Mouse (Mus musculus): ENCODE measurements around the gene Pacs2. TPM values are rescaled to one million over a fixed set of nuclear protein-coding genes. Genes with fewer than 3 reads are reported as not detected.

Gene Pacs2
- polyA plus RNA-seq, 1 experiment, result 90.3 TPM

DNA sequence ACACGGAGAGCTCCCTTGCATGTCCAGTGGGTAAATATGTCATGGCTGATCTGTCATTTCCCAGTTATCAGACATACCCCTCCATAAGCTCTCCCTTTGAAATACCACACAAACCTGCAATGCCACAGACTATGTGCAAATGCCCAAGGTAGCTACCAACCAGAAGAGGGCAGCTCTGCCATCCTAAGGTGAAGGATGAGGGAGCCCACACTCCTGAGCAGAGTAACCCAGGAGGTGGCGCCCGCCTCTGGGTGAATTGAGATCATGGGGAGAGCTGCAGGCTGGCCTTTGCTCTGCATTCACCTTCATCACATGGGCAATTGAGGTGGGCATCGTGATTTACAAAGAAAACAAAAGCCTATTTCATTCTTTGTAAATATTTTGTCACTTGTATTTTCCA is 9.3 kb upstream of the Pacs2 start:
- TF ChIP-seq CTCF (IDR thresholded peaks at IDR 0.05; ENCODE audit: extremely low read depth, insufficient read depth, low read length) (peak; percentile 74), POLR2A (IDR thresholded peaks at IDR 0.05; ENCODE audit: extremely low read depth, insufficient read depth, low read length) (no peak)
- Histone ChIP-seq H3K4me1 (ENCODE audit: control insufficient read depth, insufficient read depth, low read length) (no peaks in the 10 kb centered on the region), H3K4me3 (ENCODE audit: insufficient read depth, low read length) (no peak overlapping the region), H3K27ac (ENCODE audit: insufficient read depth, low read length) (no peak overlapping the region)

DNA sequence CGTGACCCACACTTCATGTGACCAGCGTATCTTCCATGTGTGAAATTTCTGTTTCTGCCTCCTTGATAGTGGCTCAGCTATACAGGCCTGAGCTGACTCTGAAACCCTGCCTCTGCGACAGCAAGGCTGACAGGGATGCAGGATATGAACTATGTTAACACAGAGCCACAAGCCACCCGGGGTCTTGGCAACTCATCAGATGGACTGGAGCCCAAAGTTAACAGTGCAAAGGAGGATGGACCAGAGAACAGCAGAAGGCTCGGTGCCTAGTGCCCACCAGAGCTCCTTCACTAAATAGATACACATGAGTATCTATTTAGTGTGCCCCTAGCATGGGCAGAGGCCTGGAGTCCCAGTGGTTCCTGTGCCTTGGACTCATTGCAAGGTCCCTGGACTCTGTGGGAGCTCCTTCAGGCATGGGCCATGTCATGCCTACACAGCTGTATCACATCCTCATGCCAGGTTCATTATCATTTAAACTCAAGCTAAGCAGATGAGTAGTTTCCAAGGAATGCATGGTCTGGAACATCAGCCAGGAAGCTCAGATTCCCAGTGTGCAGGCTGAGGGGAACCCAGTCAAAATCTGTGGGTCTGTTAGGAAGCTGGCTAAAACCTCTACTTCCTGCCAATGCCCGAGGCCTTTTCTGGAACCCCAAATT is 2.5 kb upstream of the Pacs2 start:
- TF ChIP-seq CTCF (IDR thresholded peaks at IDR 0.05; ENCODE audit: extremely low read depth, insufficient read depth, low read length) (no peak), POLR2A (IDR thresholded peaks at IDR 0.05; ENCODE audit: extremely low read depth, insufficient read depth, low read length) (no peak)
- Histone ChIP-seq H3K4me1 (ENCODE audit: control insufficient read depth, insufficient read depth, low read length) (peaks cover 2% of the 10 kb centered on the region; the same call in 1 of the 2 replicates), H3K4me3 (ENCODE audit: insufficient read depth, low read length) (no peak overlapping the region), H3K27ac (ENCODE audit: insufficient read depth, low read length) (peak overlapping the region; percentile 72)

DNA sequence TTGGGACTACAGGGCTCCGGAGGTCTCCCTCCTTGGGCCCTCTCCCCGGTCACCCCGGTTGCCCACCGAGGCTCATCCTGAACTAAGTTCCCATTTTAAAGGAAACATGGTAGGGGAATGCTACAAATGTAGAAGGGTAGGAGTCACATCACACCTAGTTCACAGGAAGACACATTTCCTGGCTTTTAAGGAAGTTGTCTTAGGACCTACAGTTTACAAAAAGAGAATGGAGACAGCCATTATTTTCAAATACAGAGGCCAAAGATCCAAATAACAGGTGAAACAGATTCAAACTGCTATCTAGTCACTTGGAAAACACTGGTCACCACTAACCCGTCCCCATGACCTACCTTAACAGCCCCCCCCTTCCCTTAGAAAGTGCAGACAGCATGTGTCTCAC is 1.9 kb upstream of the Pacs2 start:
- H3K27ac ChIP-seq (ENCODE audit: insufficient read depth, low read length), result peak overlapping the region; percentile 72
- H3K4me1 ChIP-seq (ENCODE audit: control insufficient read depth, insufficient read depth, low read length), result peaks cover 4% of the 10 kb centered on the region
- no peak overlapping the region for H3K4me3 ChIP-seq (ENCODE audit: insufficient read depth, low read length)
- TF ChIP-seq POLR2A (IDR thresholded peaks at IDR 0.05; ENCODE audit: extremely low read depth, insufficient read depth, low read length), result no peak
- no peak for TF ChIP-seq CTCF (IDR thresholded peaks at IDR 0.05; ENCODE audit: extremely low read depth, insufficient read depth, low read length)

DNA sequence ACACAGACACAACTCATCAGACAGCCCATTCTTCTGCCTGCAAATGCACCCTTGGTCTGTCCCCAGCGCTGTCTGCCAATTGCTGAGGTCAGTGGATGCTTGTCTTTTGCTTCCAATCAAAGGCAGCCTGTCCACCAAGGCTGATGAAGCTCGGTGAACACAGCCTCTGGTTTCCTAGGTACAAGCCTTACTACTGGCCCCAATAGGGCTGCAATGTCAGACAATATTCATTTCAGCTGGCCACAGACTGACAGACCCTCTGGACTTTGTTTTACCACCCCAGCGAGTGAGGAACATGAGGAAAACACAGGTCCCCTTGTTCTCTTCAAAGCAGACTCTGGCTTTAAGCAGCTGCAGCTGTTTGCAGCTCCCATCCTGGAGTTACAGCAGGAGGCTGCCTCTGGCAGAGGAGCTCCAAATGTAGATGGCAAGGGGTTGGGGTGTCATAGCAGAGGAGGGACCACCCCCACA is 1.3 kb upstream of the Pacs2 start:
- peaks cover 5% of the 10 kb centered on the region for H3K4me1 ChIP-seq (ENCODE audit: control insufficient read depth, insufficient read depth, low read length)
- TF ChIP-seq CTCF (IDR thresholded peaks at IDR 0.05; ENCODE audit: extremely low read depth, insufficient read depth, low read length) (no peak), POLR2A (IDR thresholded peaks at IDR 0.05; ENCODE audit: extremely low read depth, insufficient read depth, low read length) (no peak)
- H3K27ac ChIP-seq (ENCODE audit: insufficient read depth, low read length), result peak overlapping the region; percentile 98
- H3K4me3 ChIP-seq (ENCODE audit: insufficient read depth, low read length), result peak overlapping the region; percentile 71; the same call in 1 of the 2 replicates

DNA sequence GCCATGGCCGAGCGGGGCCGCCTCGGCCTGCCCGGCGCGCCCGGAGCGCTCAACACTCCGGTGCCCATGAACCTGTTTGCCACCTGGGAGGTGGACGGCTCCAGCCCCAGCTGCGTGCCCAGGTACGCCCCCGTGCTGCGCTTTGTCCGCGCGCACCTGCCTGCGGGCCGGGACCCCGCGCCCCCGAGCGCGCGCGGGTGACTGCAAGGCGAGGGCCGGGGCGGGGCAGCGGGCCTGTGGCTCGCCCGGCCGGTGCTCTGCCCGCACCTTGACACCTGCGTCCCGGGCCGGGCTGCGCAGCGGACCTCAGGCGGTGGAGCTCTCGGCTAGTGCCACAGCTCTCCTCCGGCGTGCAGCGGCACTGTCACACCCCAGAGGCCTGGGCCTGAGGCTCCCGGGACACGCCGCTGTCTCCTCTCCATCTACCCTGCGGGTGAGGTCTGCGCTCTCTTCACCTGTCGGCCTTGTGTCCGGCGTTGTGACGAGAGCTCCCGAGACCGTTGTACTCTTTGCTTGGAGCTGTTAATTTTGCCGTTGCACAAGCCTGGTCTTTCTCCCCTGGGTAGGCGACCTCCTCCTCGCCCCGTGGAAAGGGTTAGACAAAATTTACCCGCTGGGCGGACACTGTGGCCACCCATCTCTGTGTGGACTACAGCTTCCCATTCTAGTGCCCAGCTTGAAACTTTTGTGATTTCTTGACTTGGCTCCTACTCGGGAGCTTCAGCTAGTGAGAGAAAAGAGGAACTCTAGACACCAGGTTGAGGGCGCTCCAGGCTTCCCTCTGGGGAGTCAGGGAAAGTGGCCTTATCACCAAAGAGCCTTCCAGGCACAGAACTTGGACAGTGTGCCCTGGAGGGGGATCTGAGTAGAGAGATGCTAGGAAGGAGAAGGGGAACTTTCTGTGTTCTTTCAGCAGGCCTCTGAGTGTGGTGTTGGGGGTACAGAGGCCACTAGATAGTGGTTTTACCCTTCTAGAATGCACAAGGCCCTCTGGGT is 551 bp downstream of the Pacs2 start:
- Histone ChIP-seq H3K4me1 (ENCODE audit: control insufficient read depth, insufficient read depth, low read length) (peaks cover 5% of the 10 kb centered on the region), H3K4me3 (ENCODE audit: insufficient read depth, low read length) (peak overlapping the region; percentile 71), H3K27ac (ENCODE audit: insufficient read depth, low read length) (peak overlapping the region; percentile 95)
- no peak for TF ChIP-seq POLR2A (IDR thresholded peaks at IDR 0.05; ENCODE audit: extremely low read depth, insufficient read depth, low read length)
- TF ChIP-seq CTCF (IDR thresholded peaks at IDR 0.05; ENCODE audit: extremely low read depth, insufficient read depth, low read length), result no peak

DNA sequence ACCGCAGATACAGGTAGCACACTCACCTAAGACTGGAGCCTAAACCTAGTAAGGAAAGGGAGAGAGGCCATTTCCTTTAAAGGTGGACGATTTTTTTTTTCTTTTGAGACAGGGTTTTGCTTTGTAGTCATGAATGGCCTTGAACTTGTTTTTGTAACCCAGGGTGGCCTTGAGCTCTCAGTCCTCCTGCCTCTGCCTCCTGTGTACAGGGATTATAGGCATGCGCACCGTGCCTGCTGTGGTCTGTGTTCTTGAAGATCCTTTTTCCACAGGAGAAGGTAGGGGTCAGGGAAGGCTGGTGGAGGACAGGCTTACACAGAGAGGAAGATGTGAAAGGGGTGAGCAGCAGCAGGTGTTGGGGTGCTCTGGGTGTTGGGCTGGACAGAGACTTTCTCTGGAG is 1.6 kb downstream of the Pacs2 start:
- Histone ChIP-seq H3K27ac (ENCODE audit: insufficient read depth, low read length) (no peak overlapping the region), H3K4me3 (ENCODE audit: insufficient read depth, low read length) (peak overlapping the region; percentile 3; the same call in 1 of the 2 replicates), H3K4me1 (ENCODE audit: control insufficient read depth, insufficient read depth, low read length) (peaks cover 5% of the 10 kb centered on the region)
- no peak for TF ChIP-seq POLR2A (IDR thresholded peaks at IDR 0.05; ENCODE audit: extremely low read depth, insufficient read depth, low read length)
- no peak for TF ChIP-seq CTCF (IDR thresholded peaks at IDR 0.05; ENCODE audit: extremely low read depth, insufficient read depth, low read length)

DNA sequence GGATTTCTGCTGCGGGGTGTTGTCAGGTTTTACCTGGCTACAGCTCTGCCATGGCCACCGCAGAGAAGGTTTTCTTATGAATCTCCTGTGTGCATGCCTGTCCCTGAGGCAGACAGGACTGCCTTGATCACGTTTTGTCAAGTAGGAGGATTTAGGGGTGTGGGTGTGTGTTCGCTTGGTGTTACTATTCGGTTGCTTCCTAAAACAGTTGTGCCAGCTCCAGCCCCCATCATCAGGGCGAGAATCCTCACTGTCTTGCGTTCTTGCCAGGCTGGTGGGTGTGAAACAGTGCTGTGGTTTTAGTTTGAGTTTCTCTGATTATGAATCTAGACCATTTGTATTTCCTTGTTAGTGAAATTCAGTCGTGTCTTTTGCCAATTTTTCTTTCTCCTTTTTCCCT is 2.7 kb downstream of the Pacs2 start:
- TF ChIP-seq CTCF (IDR thresholded peaks at IDR 0.05; ENCODE audit: extremely low read depth, insufficient read depth, low read length) (no peak), POLR2A (IDR thresholded peaks at IDR 0.05; ENCODE audit: extremely low read depth, insufficient read depth, low read length) (no peak)
- Histone ChIP-seq H3K27ac (ENCODE audit: insufficient read depth, low read length) (no peak overlapping the region), H3K4me1 (ENCODE audit: control insufficient read depth, insufficient read depth, low read length) (peaks cover 5% of the 10 kb centered on the region), H3K4me3 (ENCODE audit: insufficient read depth, low read length) (no peak overlapping the region)

DNA sequence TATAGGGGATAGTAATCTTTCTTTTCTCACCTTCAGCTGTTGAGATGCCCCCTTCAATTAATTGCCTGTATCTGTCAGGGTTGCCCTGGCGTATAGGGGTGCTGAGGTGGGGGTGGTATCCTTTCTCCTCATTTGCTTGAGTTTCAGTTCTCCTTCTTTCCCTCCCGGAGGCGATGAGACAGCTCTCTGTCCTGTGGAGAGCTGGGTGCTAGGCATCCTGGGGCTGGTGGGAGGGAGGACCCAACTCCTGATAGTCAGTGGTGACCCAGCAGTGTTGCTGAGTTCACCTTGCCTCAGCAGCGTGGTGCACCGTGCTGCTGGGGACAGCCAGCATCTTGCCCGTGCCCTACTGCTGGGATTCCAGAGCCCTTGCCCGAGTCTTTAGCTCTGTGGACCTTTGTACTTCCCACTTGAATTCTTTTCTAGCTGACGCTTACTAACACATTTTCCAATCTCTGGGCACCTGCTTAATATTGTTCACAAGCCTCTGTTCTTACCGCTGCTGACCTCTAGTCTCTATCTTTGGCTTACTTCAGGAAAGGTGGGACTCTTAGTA is 3.2 kb downstream of the Pacs2 start:
- H3K4me1 ChIP-seq (ENCODE audit: control insufficient read depth, insufficient read depth, low read length), result peaks cover 5% of the 10 kb centered on the region
- TF ChIP-seq POLR2A (IDR thresholded peaks at IDR 0.05; ENCODE audit: extremely low read depth, insufficient read depth, low read length), result no peak
- no peak for TF ChIP-seq CTCF (IDR thresholded peaks at IDR 0.05; ENCODE audit: extremely low read depth, insufficient read depth, low read length)
- H3K4me3 ChIP-seq (ENCODE audit: insufficient read depth, low read length), result no peak overlapping the region
- H3K27ac ChIP-seq (ENCODE audit: insufficient read depth, low read length), result no peak overlapping the region

DNA sequence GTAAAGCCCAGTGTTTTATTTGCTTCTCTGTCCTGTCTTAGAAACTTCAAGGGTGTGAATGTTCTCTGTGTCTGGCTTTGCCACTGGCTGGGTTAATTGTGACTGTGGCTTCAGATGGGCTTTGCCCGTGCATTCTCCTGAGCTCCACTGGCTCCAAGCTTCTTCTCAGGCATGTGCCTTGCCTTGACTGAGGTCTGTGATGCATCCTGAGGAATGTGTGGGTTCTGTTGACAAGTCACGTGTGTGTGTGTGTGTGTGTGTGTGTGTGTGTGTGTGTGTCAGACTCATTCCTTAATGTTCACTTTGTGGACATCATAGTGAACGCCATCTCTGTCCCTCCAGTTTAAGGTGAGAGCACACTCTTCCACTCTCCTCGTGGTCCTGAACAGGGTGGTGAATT is 4.5 kb downstream of the Pacs2 start:
- TF ChIP-seq CTCF (IDR thresholded peaks at IDR 0.05; ENCODE audit: extremely low read depth, insufficient read depth, low read length) (no peak), POLR2A (IDR thresholded peaks at IDR 0.05; ENCODE audit: extremely low read depth, insufficient read depth, low read length) (no peak)

More for the DNA sequence above, 4.5 kb downstream of the Pacs2 start:
- peaks cover 5% of the 10 kb centered on the region for H3K4me1 ChIP-seq (ENCODE audit: control insufficient read depth, insufficient read depth, low read length)
- H3K27ac ChIP-seq (ENCODE audit: insufficient read depth, low read length), result no peak overlapping the region
- H3K4me3 ChIP-seq (ENCODE audit: insufficient read depth, low read length), result no peak overlapping the region
